Mouse (Mus musculus) intestine, embryonic 15.5 days (tissue): ENCODE data around the gene Ptgs2. TPM values are rescaled to one million over a fixed set of nuclear protein-coding genes. Genes with fewer than 3 reads are reported as not detected.

Experiments used
- ATAC-seq: fragments of 200-750 bp; cut with Nextera tagmentation; 2 replicates; pipeline ENCODE4 v1.8.0; 2017; ENCODE audit warnings: moderate TSS enrichment, moderate library complexity
- H3K27ac ChIP-seq: fragments of 300-500 bp; sonication (generic); 2 replicates; pipeline ENCODE4 v1.5.1; 2015; ENCODE audit warnings: mild to moderate bottlenecking, inconsistent platforms
- H3K27me3 ChIP-seq: fragments of 300-500 bp; sonication (generic); replicated peaks from 2 replicates; pipeline ENCODE4 v1.6.1; 2015; ENCODE audit warnings: inconsistent platforms
- H3K36me3 ChIP-seq: fragments of 300-500 bp; sonication (generic); 2 replicates; pipeline ENCODE4 v1.6.1; 2015; ENCODE audit warnings: inconsistent platforms
- H3K4me1 ChIP-seq: fragments of 300-500 bp; sonication (generic); replicated peaks from 2 replicates; pipeline ENCODE4 v1.6.1; 2015; ENCODE audit warnings: inconsistent platforms
- H3K4me2 ChIP-seq: fragments of 300-500 bp; sonication (generic); replicated peaks from 2 replicates; pipeline ENCODE4 v1.6.1; 2015; ENCODE audit warnings: mild to moderate bottlenecking, inconsistent platforms
- H3K4me3 ChIP-seq: fragments of 300-500 bp; sonication (generic); replicated peaks from 2 replicates; pipeline ENCODE4 v1.5.1; 2015; ENCODE audit warnings: inconsistent platforms
- H3K9ac ChIP-seq: fragments of 300-500 bp; sonication (generic); 2 replicates; pipeline ENCODE4 v1.6.1; 2015; ENCODE audit warnings: inconsistent platforms
- H3K9me3 ChIP-seq: fragments of 300-500 bp; sonication (generic); 2 replicates; pipeline ENCODE4 v1.6.1; 2016; ENCODE audit warnings: inconsistent platforms
- WGBS: fragments of 180-500 bp; shearing (Covaris S2); methylation state at CpG from one replicate; pipeline ENCODE4 v1.1.7; 2015; 5-methylcytosine and 5-hydroxymethylcytosine counted together
- polyA plus RNA-seq: library from polyadenylated mRNA; unstranded; fragments of >200 nt; fragmentation: Nextera tagmentation; extraction: Ambion mirVana; gene quantifications from 2 replicates; pipeline ENCODE4 v1.2.1, GENCODE M21; 2015

The Ptgs2 gene
- polyA plus RNA-seq, 1 experiment from 2014 or later: 1.2 TPM

DNA sequence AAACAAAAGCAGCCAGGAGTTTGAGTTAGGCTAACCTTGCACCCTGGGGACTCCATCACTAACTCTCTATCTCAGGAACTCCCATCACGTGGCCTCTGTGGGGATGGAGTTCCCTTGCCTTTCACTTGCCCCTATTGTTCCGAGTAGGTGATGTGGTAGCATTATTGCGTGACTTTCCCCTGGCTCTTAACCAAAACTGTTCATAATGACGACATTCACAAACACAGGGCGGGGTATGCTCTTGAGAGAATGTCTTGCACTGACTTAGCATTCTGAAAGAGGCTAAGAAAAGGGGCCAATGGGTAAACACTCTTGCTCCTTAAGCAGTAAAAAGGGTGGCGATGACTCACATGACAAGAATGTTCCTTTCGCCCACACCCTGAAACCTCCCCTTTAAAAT is 15.5 kb downstream of the Ptgs2 start:
- no peaks in the 10 kb centered on the region for H3K4me1 ChIP-seq
- peak; percentile 53; the same call in 1 of the 2 replicates for ATAC-seq
- no peak overlapping the region for H3K9ac ChIP-seq
- 66% methylated on average over 7 of the region's 7 CpGs for WGBS
- H3K4me2 ChIP-seq: no peak overlapping the region
- no peaks in the 10 kb centered on the region for H3K27me3 ChIP-seq
- H3K9me3 ChIP-seq: no peaks in the 10 kb centered on the region
- H3K36me3 ChIP-seq: no peaks in the 10 kb centered on the region
- H3K4me3 ChIP-seq: no peak overlapping the region
- no peak overlapping the region for H3K27ac ChIP-seq

DNA sequence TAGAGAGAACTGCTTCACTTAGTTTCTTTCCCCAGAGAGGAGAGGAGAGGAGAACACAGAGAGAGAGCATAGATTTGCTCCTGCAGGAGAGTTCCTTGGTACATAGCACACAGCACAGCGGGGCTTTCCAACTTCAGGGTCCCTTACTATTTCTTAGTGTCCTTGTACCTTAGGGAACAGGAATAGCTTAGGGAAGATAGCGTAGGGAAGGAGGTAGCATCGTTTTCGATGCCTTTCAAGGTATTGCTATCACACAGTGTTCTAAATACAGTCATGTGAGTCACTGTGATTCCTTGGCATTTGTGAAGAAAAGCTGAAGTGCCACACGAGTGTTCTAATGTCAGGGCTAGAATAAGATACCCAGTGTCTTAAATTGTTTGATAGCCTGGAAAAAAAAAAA is 18.5 kb downstream of the Ptgs2 start:
- ATAC-seq: no peak
- 81% methylated on average over 5 of the region's 5 CpGs for WGBS
- Histone ChIP-seq H3K9me3 (no peaks in the 10 kb centered on the region), H3K36me3 (no peaks in the 10 kb centered on the region), H3K4me2 (no peak overlapping the region), H3K4me1 (no peaks in the 10 kb centered on the region), H3K4me3 (no peak overlapping the region), H3K27ac (no peak overlapping the region), H3K9ac (no peak overlapping the region), H3K27me3 (no peaks in the 10 kb centered on the region)

DNA sequence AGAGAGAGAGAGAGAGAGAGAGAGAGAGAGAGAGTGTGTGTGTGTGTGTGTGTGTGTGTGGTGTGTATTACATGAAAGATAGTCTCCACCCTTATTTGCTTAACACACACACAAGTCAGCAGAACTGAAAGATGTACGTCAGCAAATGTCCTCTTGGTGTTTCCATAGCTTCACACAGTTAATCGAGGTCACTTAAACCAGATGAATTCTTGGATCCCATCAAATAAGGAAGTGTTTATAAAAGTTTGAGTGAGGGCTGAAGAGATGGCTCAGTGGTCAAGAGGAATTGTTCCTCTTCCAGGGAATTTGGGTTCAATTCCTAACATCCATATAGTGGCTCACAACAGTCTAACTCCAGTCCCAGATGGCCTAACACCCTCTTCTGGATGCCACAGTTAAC is 25.7 kb downstream of the Ptgs2 start:
- no peak overlapping the region for H3K4me2 ChIP-seq
- no peaks in the 10 kb centered on the region for H3K4me1 ChIP-seq
- ATAC-seq: no peak
- H3K27me3 ChIP-seq: no peaks in the 10 kb centered on the region
- no peak overlapping the region for H3K27ac ChIP-seq
- WGBS: 80% methylated on average over 2 of the region's 2 CpGs
- H3K4me3 ChIP-seq: no peak overlapping the region
- H3K36me3 ChIP-seq: no peaks in the 10 kb centered on the region
- no peaks in the 10 kb centered on the region for H3K9me3 ChIP-seq
- H3K9ac ChIP-seq: no peak overlapping the region

DNA sequence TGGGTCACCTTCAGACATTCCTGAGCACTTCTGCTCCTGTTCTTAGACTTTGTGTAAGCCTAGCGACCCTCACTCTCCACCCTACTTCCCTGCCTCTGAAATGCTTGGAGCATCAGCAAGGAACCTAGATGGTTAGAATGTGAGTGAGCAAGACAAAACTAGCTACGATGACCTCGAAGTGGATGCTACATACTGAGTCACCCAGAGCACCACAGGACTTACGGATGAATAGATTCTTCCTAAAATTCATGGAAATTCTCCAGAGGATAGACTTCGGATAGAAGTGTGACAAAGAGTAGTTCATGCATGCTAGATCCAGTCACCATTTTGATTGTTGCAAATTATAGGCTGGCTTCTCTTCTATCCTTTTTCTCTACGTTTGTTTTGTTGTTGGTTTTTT is 30.2 kb downstream of the Ptgs2 start:
- H3K27me3 ChIP-seq: no peaks in the 10 kb centered on the region
- no peaks in the 10 kb centered on the region for H3K36me3 ChIP-seq
- H3K9me3 ChIP-seq: no peaks in the 10 kb centered on the region
- ATAC-seq: no peak
- 81% methylated on average over 6 of the region's 6 CpGs for WGBS
- no peak overlapping the region for H3K4me3 ChIP-seq
- no peaks in the 10 kb centered on the region for H3K4me1 ChIP-seq
- no peak overlapping the region for H3K27ac ChIP-seq
- no peak overlapping the region for H3K4me2 ChIP-seq
- H3K9ac ChIP-seq: no peak overlapping the region

DNA sequence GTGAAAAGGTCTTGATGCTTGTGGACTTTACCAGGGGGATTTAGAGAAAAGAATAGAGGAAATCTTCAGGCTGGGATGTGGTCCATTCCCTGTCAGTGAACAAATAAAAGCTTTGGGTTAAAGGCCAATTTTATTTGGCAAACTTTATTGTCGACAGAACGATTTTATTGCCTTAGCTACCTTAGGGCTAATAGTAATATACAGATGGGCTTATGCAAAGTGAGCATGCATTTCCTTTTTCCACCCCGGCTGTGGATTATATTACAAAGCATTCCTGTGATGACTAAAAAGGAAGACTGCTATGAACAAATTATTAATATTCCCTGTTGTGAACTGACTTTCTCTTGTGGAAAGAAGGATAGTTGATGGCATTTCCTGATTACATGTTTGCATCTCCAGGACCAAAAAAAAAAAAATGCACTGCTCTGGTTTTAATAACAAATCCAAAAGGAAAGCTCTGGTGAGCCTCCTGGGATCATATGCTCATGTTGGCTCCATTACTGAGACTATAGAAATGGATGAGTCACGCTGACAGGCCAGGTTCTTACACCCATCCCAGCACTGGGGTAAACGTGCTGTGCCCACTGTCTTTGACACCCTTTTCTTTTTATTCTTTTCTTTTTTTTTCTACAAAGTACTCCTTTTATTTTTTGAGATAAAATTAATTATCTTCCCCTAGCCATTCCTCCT is 30.9 kb downstream of the Ptgs2 start:
- no peak overlapping the region for H3K9ac ChIP-seq
- no peaks in the 10 kb centered on the region for H3K36me3 ChIP-seq
- no peaks in the 10 kb centered on the region for H3K4me1 ChIP-seq
- no peaks in the 10 kb centered on the region for H3K9me3 ChIP-seq
- H3K4me2 ChIP-seq: no peak overlapping the region
- H3K27ac ChIP-seq: no peak overlapping the region
- 55% methylated on average over 5 of the region's 5 CpGs for WGBS
- no peaks in the 10 kb centered on the region for H3K27me3 ChIP-seq
- H3K4me3 ChIP-seq: no peak overlapping the region
- no peak for ATAC-seq

DNA sequence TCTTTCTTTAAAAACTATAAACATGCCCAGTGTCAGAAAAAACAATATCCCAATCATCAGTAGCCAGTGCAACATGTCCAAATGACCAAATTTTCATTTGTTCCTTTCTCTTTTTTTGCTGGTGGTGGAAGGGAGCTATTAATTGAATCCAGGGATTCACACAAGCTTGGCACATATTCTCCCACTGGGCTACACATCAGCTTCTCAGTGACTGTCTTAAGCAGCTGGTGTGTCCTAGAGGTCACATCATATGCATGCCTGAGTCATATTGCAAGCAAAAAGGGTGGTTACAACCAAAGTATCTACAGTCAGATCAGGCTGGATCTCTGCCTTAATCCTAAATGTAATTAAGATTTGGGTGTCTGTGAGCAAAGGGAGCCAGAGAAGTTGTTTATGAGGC is 35.5 kb downstream of the Ptgs2 start:
- no peaks in the 10 kb centered on the region for H3K27me3 ChIP-seq
- no peaks in the 10 kb centered on the region for H3K36me3 ChIP-seq
- H3K9me3 ChIP-seq: no peaks in the 10 kb centered on the region
- no peaks in the 10 kb centered on the region for H3K4me1 ChIP-seq
- H3K9ac ChIP-seq: no peak overlapping the region
- H3K4me2 ChIP-seq: no peak overlapping the region
- no peak overlapping the region for H3K4me3 ChIP-seq
- no peak for ATAC-seq
- no peak overlapping the region for H3K27ac ChIP-seq

DNA sequence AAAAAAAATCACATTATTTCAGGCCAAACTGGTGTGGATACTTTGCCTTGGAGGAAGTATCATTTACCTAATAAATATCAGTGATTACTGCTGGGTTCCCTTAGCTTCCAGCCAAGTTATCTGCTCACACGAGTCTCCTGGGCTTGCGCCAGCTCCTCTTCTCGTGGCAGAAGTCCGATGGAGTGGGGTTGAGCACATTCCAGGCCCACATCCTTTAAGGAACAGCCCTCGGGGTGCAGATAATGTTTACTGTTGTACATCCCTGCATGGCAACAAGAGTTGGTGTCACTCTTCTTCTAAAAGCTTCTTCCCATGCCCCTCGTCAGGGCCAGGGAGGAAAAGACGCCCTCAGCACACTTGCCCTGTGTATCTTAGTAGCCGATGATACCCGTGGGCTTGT is 39.9 kb downstream of the Ptgs2 start:
- no peaks in the 10 kb centered on the region for H3K9me3 ChIP-seq
- WGBS: 68% methylated on average over 9 of the region's 9 CpGs

DNA sequence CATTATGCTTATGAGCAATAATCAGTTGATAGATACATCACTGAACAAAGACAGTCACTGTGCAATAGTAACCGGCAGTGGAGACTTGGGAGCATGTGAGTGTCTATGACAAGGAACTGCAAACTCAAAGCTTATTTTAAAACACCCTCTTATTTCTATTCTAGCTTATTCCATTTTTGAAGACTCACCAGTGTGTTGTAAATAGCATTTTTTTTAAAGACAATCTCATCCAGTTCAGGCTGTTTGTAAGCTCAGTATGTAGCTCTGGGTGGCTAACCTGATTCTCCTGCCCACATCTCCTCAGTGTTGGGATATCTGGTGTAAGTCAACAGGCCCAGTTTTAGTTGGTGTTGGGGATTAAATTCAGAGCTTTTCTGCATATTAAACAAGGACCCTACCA is 42.1 kb downstream of the Ptgs2 start:
- Histone ChIP-seq H3K36me3 (no peaks in the 10 kb centered on the region), H3K9me3 (no peaks in the 10 kb centered on the region), H3K4me2 (no peak overlapping the region), H3K9ac (no peak overlapping the region), H3K27ac (no peak overlapping the region), H3K27me3 (no peaks in the 10 kb centered on the region), H3K4me1 (no peaks in the 10 kb centered on the region), H3K4me3 (no peak overlapping the region)
- ATAC-seq: no peak
- 71% methylated on average over 1 of the region's 1 CpGs for WGBS

More for the DNA sequence above, 39.9 kb downstream of the Ptgs2 start:
- no peak overlapping the region for H3K9ac ChIP-seq
- no peaks in the 10 kb centered on the region for H3K4me1 ChIP-seq
- H3K4me3 ChIP-seq: no peak overlapping the region
- H3K27me3 ChIP-seq: no peaks in the 10 kb centered on the region
- H3K36me3 ChIP-seq: no peaks in the 10 kb centered on the region
- H3K27ac ChIP-seq: no peak overlapping the region
- no peak for ATAC-seq
- no peak overlapping the region for H3K4me2 ChIP-seq

DNA sequence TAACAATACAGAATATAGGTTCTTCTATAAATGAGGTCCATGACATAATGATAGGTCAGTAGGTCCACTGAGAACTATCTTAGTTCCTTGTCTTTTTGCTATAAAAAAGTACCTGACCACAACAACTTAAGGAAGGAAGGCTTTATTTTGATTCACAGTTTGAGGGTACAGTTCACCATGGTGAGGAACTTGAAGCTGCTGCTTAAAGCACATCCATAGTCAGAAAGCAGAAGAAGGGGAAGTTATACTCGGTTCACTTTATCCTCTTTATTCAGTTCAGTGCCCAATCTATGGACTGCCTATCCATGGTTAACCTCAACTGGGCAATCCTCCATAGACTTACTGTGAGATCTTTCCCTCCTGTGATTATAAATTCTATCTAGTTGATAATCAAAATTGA is 43.7 kb downstream of the Ptgs2 start:
- ATAC-seq: no peak
- H3K4me2 ChIP-seq: no peak overlapping the region
- no peaks in the 10 kb centered on the region for H3K4me1 ChIP-seq
- no peak overlapping the region for H3K27ac ChIP-seq
- H3K36me3 ChIP-seq: no peaks in the 10 kb centered on the region
- H3K4me3 ChIP-seq: no peak overlapping the region
- H3K27me3 ChIP-seq: no peaks in the 10 kb centered on the region
- WGBS: 72% methylated on average over 1 of the region's 1 CpGs
- no peak overlapping the region for H3K9ac ChIP-seq
- H3K9me3 ChIP-seq: no peaks in the 10 kb centered on the region

DNA sequence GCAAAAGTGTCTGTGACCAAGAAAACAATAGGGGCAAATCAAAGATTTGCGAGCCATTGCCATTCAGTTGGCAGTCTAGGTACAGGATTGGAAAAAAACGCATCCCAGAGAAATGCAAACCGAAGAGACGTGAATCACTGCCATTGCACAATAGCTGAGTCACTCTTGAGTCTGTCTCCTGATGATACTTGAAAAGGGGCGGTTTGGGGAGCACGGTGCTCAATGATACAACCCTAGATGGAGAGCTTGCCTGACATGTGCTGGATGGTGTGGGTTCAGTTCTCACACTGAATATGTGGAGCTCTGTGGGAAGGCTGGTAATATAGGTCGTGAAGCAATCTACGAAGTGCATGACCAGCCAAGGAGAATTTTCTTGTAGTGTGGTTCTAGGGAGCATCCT is 45.2 kb downstream of the Ptgs2 start:
- no peak overlapping the region for H3K27ac ChIP-seq
- H3K9me3 ChIP-seq: no peaks in the 10 kb centered on the region
- no peaks in the 10 kb centered on the region for H3K4me1 ChIP-seq
- ATAC-seq: no peak
- no peak overlapping the region for H3K4me2 ChIP-seq
- 90% methylated on average over 8 of the region's 8 CpGs for WGBS
- H3K36me3 ChIP-seq: no peaks in the 10 kb centered on the region
- H3K4me3 ChIP-seq: no peak overlapping the region
- no peaks in the 10 kb centered on the region for H3K27me3 ChIP-seq
- no peak overlapping the region for H3K9ac ChIP-seq

DNA sequence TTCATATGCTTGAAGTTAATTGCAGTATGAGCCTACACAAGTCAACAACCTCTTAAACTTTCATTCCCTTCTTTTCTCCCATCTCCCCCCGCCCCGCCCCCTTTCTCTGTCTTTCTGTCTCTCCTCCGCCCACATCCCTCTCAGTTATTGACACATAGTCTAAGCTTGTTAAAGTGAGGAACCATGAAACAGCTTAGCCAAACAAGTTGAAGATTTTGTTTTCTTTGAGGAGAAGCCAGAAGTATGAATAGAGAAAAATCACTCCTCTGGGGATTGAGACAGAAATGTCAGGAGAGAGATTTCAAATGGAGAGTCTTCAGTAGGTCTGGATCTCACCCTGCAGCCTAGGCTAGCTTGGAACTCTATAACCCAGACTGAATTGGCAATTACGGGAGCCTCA is 47.4 kb downstream of the Ptgs2 start:
- Histone ChIP-seq H3K36me3 (no peaks in the 10 kb centered on the region), H3K9ac (no peak overlapping the region), H3K9me3 (no peaks in the 10 kb centered on the region), H3K27me3 (no peaks in the 10 kb centered on the region), H3K4me3 (no peak overlapping the region), H3K27ac (no peak overlapping the region), H3K4me1 (no peaks in the 10 kb centered on the region), H3K4me2 (no peak overlapping the region)
- 93% methylated on average over 4 of the region's 4 CpGs for WGBS
- no peak for ATAC-seq

DNA sequence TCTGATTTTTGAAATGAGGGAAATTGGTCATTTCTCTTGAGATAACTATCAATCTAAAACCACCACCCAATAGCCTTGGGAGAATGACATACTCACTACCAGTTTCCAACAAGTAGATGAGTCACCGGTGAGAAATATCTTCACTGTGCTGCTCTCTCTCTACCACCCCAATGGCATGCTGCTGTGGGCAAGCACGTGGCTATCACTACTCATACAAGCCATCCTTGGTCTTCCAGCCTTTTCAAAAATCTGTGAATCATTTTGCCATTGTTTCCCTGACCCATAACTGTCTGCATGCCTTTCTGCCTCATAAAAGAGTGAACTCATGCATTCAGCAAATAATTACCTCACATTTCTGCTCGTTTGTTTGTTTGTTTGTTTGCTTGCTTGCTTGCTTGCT is 51.6 kb downstream of the Ptgs2 start:
- 70% methylated on average over 3 of the region's 3 CpGs for WGBS
- no peaks in the 10 kb centered on the region for H3K27me3 ChIP-seq
- ATAC-seq: no peak

More for the DNA sequence above, 51.6 kb downstream of the Ptgs2 start:
- Histone ChIP-seq H3K9ac (no peak overlapping the region), H3K36me3 (no peaks in the 10 kb centered on the region), H3K27ac (no peak overlapping the region), H3K4me2 (no peak overlapping the region), H3K9me3 (no peaks in the 10 kb centered on the region), H3K4me1 (no peaks in the 10 kb centered on the region), H3K4me3 (no peak overlapping the region)
